Mouse (Mus musculus) embryonic facial prominence, embryonic 13.5 days (tissue): ENCODE measurements around the gene Slain1. TPM values are rescaled to one million over a fixed set of nuclear protein-coding genes. Genes with fewer than 3 reads are reported as not detected.

ENCODE experiments used
- ATAC-seq: fragments of 200-750 bp; cut with Nextera tagmentation; 2 replicates; pipeline ENCODE4 v1.8.0; 2017; ENCODE audit warnings: low read depth; ENCODE audit not compliant: insufficient number of reproducible peaks, insufficient read depth, low FRiP score, low TSS enrichment
- H3K27ac ChIP-seq: fragments of 300-500 bp; sonication (generic); 2 replicates; pipeline ENCODE4 v1.5.1; 2015; ENCODE audit warnings: moderate library complexity, mild to moderate bottlenecking, inconsistent platforms
- H3K27me3 ChIP-seq: fragments of 300-500 bp; sonication (generic); 2 replicates; pipeline ENCODE4 v1.6.1; 2015; ENCODE audit warnings: mild to moderate bottlenecking, inconsistent platforms
- H3K36me3 ChIP-seq: fragments of 300-500 bp; sonication (generic); 2 replicates; pipeline ENCODE4 v1.6.1; 2015; ENCODE audit warnings: mild to moderate bottlenecking, inconsistent platforms
- H3K4me1 ChIP-seq: fragments of 300-500 bp; sonication (generic); 2 replicates; pipeline ENCODE4 v1.6.1; 2015; ENCODE audit warnings: inconsistent platforms
- H3K4me2 ChIP-seq: fragments of 300-500 bp; sonication (generic); 2 replicates; pipeline ENCODE4 v1.6.1; 2015; ENCODE audit warnings: moderate library complexity, mild to moderate bottlenecking, inconsistent platforms
- H3K4me3 ChIP-seq: fragments of 300-500 bp; sonication (generic); 2 replicates; pipeline ENCODE4 v1.5.1; 2015; ENCODE audit warnings: mild to moderate bottlenecking, inconsistent platforms
- H3K9ac ChIP-seq: fragments of 300-500 bp; sonication (generic); 2 replicates; pipeline ENCODE4 v1.6.1; 2015; ENCODE audit warnings: mild to moderate bottlenecking, inconsistent platforms
- H3K9me3 ChIP-seq: fragments of 300-500 bp; sonication (generic); 2 replicates; pipeline ENCODE4 v1.6.1; 2016; ENCODE audit warnings: inconsistent platforms
- WGBS: fragments of 180-500 bp; shearing (Covaris S2); methylation state at CpG from one replicate; pipeline ENCODE4 v1.1.7; 2015; ENCODE audit warnings: mixed read lengths; 5-methylcytosine and 5-hydroxymethylcytosine counted together
- polyA plus RNA-seq: library from polyadenylated mRNA; unstranded; fragments of >200 nt; fragmentation: Nextera tagmentation; extraction: Ambion mirVana; gene quantifications from 2 replicates; pipeline ENCODE4 v1.2.1, GENCODE M21; 2015

Gene Slain1
- polyA plus RNA-seq, 1 experiment from 2014 or later, result 1.7 TPM

DNA sequence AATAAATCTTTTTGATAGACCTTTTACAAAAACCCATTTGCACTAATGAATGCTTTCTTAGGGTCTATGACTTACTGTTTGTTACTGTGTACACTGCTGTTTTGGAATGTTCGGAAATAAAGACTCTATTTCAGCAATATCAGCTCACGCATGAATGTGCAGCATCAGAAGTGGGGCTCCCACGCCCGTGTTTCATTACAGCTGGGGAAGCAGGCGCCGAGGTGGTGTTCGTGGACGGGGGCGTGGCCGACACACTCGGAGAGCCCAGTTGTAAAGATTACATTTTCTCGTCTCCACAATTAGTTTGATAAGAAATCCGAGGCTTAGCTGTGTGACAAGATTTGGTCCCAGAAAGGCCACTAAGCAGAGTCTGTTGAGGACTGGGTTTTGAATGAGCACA, 54.7 kb downstream of the Slain1 start:
- no peak for ATAC-seq
- Histone ChIP-seq H3K36me3 (no peaks in the 10 kb centered on the region), H3K4me3 (no peak overlapping the region), H3K4me1 (no peaks in the 10 kb centered on the region), H3K27ac (no peak overlapping the region), H3K27me3 (no peaks in the 10 kb centered on the region), H3K4me2 (no peak overlapping the region), H3K9ac (no peak overlapping the region), H3K9me3 (no peaks in the 10 kb centered on the region)
- WGBS, result 87% methylated on average over 13 of the region's 13 CpGs

DNA sequence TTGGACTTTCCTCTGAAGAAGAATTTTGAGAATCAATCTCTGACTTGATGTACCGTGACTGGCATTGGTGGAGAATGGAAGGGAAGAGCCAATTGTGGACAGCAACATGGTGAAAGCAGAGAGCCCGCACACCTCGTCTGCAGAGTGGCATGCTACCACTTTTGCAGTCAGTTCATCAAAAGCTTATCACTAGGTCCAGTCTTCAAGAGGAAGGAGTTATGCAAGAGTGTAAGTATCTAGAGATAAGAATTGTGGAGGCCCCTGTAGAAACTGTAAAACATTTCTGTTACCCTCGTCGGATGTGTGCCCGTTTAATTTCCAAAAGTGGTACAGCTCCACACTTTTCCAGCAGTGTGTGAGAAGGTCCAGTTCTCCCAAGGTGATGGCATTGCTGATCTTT, 56.3 kb downstream of the Slain1 start:
- H3K4me2 ChIP-seq, result no peak overlapping the region
- H3K9ac ChIP-seq, result no peak overlapping the region
- 92% methylated on average over 6 of the region's 6 CpGs for WGBS
- no peaks in the 10 kb centered on the region for H3K27me3 ChIP-seq
- H3K4me3 ChIP-seq, result no peak overlapping the region
- H3K4me1 ChIP-seq, result no peaks in the 10 kb centered on the region
- no peaks in the 10 kb centered on the region for H3K9me3 ChIP-seq
- no peaks in the 10 kb centered on the region for H3K36me3 ChIP-seq
- H3K27ac ChIP-seq, result no peak overlapping the region
- no peak for ATAC-seq

DNA sequence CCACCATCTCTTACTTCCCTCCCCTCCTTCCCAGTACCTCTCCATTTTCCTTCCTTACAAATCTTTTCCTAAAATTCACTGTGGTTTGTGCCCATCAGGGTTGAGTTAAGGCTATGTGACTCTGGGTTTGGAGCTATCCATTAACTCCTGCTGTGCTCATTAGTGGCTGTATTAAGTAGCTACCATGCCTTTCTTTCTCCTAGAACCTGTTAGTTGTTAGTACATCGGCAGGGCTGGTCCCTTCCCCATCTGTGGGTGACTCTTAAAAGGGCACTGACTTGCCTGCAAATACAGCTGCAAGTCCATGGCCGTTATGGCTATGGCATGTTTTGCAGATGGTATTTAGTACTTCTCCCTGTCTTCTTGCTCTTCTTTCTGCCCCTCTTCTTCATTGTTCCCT, 58.6 kb downstream of the Slain1 start:
- ATAC-seq, result no peak
- H3K9ac ChIP-seq, result no peak overlapping the region
- no peak overlapping the region for H3K4me3 ChIP-seq
- no peak overlapping the region for H3K4me2 ChIP-seq
- H3K27ac ChIP-seq, result no peak overlapping the region
- H3K27me3 ChIP-seq, result no peaks in the 10 kb centered on the region
- H3K9me3 ChIP-seq, result no peaks in the 10 kb centered on the region
- 40% methylated on average over 2 of the region's 2 CpGs for WGBS
- H3K36me3 ChIP-seq, result no peaks in the 10 kb centered on the region
- no peaks in the 10 kb centered on the region for H3K4me1 ChIP-seq

DNA sequence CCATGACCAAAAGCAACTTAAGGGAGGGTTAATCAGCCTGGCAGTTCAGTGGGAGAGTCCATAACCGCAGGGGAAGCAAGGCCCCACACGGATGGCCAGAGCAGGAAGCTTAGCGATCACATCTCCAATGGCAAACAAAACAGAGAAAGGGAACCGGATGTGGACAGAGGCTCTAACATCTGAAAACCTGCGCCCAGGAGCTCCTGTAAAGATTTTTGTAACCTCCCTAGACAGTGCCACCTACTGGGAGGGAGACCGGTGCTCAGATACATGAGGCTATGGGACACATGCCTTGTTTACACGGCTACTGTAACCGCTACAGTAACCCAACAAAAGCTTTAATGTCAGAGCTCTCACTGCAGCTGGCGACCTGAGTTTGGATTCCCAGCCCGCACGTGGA, 59.2 kb downstream of the Slain1 start:
- Histone ChIP-seq H3K27me3 (no peaks in the 10 kb centered on the region), H3K4me3 (no peak overlapping the region), H3K27ac (no peak overlapping the region), H3K9me3 (no peaks in the 10 kb centered on the region), H3K9ac (no peak overlapping the region), H3K4me1 (no peaks in the 10 kb centered on the region), H3K36me3 (no peaks in the 10 kb centered on the region), H3K4me2 (no peak overlapping the region)
- no peak for ATAC-seq
- WGBS, result 85% methylated on average over 11 of the region's 11 CpGs

DNA sequence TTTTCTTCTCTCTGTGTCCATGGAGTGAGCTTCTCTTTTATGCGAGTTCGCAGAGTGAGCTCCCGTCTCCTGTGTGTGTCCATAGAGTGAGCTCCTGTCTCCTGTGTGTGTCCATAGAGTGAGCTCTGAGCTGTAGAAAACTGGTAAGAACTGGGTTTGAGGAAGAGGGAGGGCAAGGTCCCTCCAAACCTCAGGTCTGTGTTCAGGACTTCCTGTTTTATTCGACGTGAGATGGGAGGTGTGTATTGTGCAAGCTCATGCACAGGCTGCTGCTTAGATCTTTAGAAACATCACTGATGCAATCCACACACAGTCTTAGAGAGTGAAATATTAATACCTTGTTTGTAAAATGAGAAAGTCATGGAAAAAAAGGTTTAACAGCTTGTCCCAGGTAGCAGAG, 63.0 kb downstream of the Slain1 start:
- no peak overlapping the region for H3K27ac ChIP-seq
- H3K9ac ChIP-seq, result no peak overlapping the region
- H3K4me1 ChIP-seq, result no peaks in the 10 kb centered on the region
- H3K36me3 ChIP-seq, result no peaks in the 10 kb centered on the region
- H3K4me2 ChIP-seq, result no peak overlapping the region
- no peaks in the 10 kb centered on the region for H3K9me3 ChIP-seq
- ATAC-seq, result no peak
- no peak overlapping the region for H3K4me3 ChIP-seq
- H3K27me3 ChIP-seq, result no peaks in the 10 kb centered on the region; the same call in 1 of the 2 replicates
- 87% methylated on average over 5 of the region's 5 CpGs for WGBS

DNA sequence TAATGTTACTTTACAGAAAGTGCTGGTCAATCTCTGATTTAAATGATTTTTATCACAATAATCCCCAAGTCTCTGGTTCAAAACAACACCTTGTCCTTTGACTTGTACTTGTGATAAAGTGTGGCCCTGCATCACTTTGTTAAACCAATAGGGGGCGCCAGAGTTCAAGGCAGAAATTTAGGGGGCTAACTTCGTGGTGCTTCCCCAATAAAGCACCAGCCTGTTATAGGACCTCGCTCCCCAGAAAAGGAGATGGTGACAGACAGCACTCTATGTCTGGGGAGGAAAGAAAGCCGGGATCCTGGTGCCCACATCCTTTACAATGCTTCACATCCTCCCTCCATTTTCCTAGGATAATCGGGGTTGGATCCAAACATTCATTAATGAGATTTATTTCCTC, 67.5 kb downstream of the Slain1 start:
- Histone ChIP-seq H3K9me3 (no peaks in the 10 kb centered on the region), H3K27me3 (no peaks in the 10 kb centered on the region; the same call in 1 of the 2 replicates), H3K27ac (no peak overlapping the region), H3K4me3 (no peak overlapping the region), H3K36me3 (no peaks in the 10 kb centered on the region), H3K4me1 (peaks cover 4% of the 10 kb centered on the region; the same call in 1 of the 2 replicates), H3K4me2 (no peak overlapping the region), H3K9ac (no peak overlapping the region)
- WGBS, result 38% methylated on average over 5 of the region's 5 CpGs
- ATAC-seq, result no peak

DNA sequence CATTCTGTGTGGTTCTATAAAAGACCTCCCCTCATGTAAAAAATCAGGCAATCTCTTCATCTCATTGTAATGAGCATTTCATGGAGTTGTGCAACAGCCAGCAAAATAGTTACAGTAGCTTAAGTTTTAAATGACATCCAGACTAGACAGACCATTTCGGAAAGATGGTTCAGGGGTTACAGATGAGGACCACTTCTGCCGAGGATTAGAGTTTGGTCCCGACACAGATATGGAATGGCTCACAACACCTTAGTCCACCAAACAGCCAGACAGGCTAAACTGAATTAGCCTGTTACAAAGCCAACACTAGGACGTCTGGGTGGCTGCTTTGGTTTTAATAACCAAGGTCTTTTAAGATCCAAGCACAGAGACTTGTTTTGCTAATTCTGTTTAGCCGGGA, 68.0 kb downstream of the Slain1 start:
- no peak overlapping the region for H3K9ac ChIP-seq
- no peaks in the 10 kb centered on the region for H3K36me3 ChIP-seq
- ATAC-seq, result no peak
- no peak overlapping the region for H3K4me2 ChIP-seq
- no peak overlapping the region for H3K27ac ChIP-seq
- peaks cover 4% of the 10 kb centered on the region; the same call in 1 of the 2 replicates for H3K4me1 ChIP-seq
- H3K27me3 ChIP-seq, result no peaks in the 10 kb centered on the region; the same call in 1 of the 2 replicates
- H3K9me3 ChIP-seq, result no peaks in the 10 kb centered on the region
- 53% methylated on average over 5 of the region's 5 CpGs for WGBS
- H3K4me3 ChIP-seq, result no peak overlapping the region

DNA sequence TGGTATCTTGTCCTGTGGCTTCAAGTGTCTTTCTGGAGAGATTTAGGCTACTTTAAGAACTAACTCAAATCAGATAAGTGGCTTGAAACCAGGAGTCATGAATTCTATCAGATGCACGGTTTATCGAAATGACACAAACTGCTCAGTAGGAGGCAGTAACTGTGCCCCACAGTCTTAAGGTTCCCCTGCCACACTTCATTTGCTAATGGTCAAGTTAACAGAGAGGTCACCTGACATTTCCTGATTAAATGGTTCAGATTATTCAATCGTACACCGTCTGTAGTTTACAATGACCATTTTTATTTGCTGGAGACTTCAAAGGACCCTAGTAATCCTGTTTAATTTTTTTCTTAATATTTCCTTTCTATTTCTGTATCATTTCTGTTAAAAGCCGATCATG, 68.4 kb downstream of the Slain1 start:
- Histone ChIP-seq H3K36me3 (no peaks in the 10 kb centered on the region), H3K4me1 (peaks cover 4% of the 10 kb centered on the region; the same call in 1 of the 2 replicates), H3K4me3 (no peak overlapping the region), H3K9ac (no peak overlapping the region), H3K27ac (no peak overlapping the region), H3K27me3 (no peaks in the 10 kb centered on the region; the same call in 1 of the 2 replicates), H3K4me2 (no peak overlapping the region), H3K9me3 (no peaks in the 10 kb centered on the region)
- ATAC-seq, result no peak
- WGBS, result 38% methylated on average over 5 of the region's 5 CpGs

DNA sequence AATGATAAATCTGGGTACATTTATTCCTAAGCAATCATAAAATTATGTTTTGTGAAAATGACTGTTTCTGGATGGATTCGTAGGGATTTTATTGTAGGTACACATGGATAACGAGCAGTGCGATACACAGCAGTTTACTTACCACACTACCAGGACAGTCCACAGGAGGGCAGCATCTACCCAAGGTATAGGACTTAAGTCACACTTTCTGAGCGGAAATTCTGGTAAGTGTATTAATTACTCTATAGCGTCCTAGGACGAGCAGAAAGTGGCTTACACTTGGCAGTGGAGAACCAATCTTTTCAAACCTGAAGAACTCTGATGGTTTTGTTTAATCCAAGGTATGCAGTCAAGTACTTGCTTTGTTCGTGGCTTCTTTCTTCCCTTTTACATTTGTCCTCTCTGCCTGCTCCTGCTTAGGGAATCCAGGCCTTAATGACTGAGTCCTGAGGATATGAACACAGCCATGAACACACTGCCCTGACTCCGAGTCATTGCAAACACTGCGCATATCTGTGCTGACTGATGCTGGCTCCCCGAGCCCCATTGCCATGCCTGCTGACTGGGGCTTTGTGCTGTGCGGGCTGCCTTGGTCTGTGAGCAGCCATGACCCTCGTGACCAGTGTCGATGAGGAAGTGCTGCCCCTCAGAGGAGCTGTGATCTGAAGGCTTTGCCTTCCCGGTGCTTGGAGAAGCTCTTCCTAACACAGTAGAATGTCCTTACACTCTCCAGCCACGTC, 69.0 kb downstream of the Slain1 start:
- H3K36me3 ChIP-seq, result no peaks in the 10 kb centered on the region
- 14% methylated on average over 15 of the region's 15 CpGs for WGBS
- peak overlapping the region; percentile 56 for H3K4me2 ChIP-seq
- H3K27me3 ChIP-seq, result no peaks in the 10 kb centered on the region; the same call in 1 of the 2 replicates
- H3K9ac ChIP-seq, result peak overlapping the region; percentile 65
- peak; percentile 34; the same call in 1 of the 2 replicates for ATAC-seq
- peak overlapping the region; percentile 29 for H3K4me3 ChIP-seq
- H3K27ac ChIP-seq, result no peak overlapping the region
- H3K4me1 ChIP-seq, result peaks cover 4% of the 10 kb centered on the region; the same call in 1 of the 2 replicates
- H3K9me3 ChIP-seq, result no peaks in the 10 kb centered on the region

DNA sequence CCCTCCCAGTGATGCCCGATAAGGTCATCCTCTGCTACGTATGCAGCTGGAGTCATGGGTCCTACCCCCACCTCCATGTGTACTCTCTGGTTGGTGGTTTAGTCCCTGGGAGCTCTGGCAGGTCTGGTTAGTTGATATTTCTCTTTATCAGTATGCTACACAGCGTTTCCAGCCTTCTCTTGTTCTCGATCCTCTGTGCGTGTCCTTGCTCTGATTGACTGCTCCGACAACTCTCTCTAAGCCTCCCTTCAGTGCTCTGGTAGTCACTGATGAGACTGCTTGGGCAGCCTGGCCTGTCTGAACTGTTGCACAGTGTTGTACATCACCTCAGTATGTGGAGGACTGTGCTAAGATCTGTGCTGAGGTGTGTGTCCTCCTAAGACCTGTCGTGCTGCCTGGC, 70.1 kb downstream of the Slain1 start:
- Histone ChIP-seq H3K4me3 (no peak overlapping the region), H3K4me2 (no peak overlapping the region), H3K27ac (no peak overlapping the region), H3K9me3 (no peaks in the 10 kb centered on the region), H3K27me3 (no peaks in the 10 kb centered on the region; the same call in 1 of the 2 replicates), H3K4me1 (peaks cover 4% of the 10 kb centered on the region; the same call in 1 of the 2 replicates), H3K9ac (no peak overlapping the region), H3K36me3 (no peaks in the 10 kb centered on the region)
- no peak for ATAC-seq
- WGBS, result 77% methylated on average over 7 of the region's 7 CpGs

DNA sequence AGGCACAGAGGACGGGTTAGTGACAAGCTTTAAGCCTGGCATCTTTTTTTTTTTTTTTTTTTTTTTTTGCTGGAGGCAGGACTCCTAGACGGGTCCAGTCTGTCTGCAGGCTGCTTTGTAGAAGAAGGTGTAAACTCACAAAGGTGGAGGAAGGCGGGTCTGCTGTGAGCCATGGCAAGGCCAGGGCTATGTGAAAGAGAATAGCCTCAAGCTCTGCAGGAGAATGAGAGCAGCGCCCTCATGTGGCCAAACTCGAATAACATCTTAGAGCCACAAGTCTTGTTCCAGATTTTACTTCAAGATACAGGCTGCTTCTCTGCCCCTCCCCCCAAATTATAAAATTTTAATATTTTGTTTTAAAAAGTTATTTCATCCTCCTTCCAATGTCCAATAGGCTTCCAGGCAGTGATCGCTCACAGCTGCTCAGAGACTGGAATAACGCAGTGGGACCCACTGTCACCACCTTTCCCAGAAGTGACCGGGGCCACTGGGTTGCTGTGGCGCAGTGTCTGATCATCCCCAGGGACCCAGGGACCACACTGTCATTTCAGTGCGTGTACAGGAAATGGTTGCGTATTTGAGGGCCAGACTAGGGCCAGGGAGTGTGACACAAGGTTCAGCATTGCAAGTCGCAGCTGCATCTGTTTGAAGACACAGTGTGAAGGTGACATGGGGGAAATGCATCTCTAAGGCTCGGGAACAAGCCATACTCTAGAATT, 70.8 kb downstream of the Slain1 start:
- no peak for ATAC-seq
- no peaks in the 10 kb centered on the region for H3K36me3 ChIP-seq
- no peak overlapping the region for H3K9ac ChIP-seq
- WGBS, result 55% methylated on average over 13 of the region's 13 CpGs
- H3K4me3 ChIP-seq, result no peak overlapping the region
- H3K27me3 ChIP-seq, result no peaks in the 10 kb centered on the region; the same call in 1 of the 2 replicates
- no peak overlapping the region for H3K4me2 ChIP-seq
- H3K4me1 ChIP-seq, result peaks cover 4% of the 10 kb centered on the region; the same call in 1 of the 2 replicates
- no peak overlapping the region for H3K27ac ChIP-seq
- H3K9me3 ChIP-seq, result no peaks in the 10 kb centered on the region

DNA sequence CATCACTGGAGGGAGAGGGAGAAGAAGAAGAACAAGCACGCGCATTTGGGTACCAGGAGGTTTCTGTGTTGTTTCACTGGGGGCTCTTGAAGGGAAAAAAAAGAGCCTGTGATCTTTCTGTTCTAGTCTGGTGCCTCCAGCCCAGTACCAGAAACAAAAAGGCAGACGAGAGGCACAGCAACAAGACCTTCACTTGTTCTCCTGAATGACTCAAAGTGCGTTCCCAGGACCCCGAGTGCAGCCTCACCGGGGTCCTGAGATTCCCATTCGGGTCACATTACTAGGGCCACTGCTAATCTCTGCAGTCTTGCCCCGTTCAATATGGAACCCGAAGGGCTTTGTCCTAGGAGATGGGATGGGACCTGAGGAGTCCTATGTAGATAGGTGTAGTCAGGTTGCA, 73.3 kb downstream of the Slain1 start:
- H3K36me3 ChIP-seq, result no peaks in the 10 kb centered on the region
- H3K9me3 ChIP-seq, result no peaks in the 10 kb centered on the region
- H3K4me3 ChIP-seq, result no peak overlapping the region
- peaks cover 4% of the 10 kb centered on the region; the same call in 1 of the 2 replicates for H3K4me1 ChIP-seq
- H3K27ac ChIP-seq, result no peak overlapping the region
- ATAC-seq, result no peak
- H3K4me2 ChIP-seq, result no peak overlapping the region
- WGBS, result 79% methylated on average over 9 of the region's 9 CpGs
- no peak overlapping the region for H3K9ac ChIP-seq
- H3K27me3 ChIP-seq, result no peaks in the 10 kb centered on the region
